Mouse (Mus musculus): ENCODE results near the gene Gm4787. TPM values are rescaled to one million over a fixed set of nuclear protein-coding genes. Genes with fewer than 3 reads are reported as not detected.
"Not testable (repeated sequence)": the region's sequence is repeated elsewhere in the genome, so short reads cannot be mapped to it uniquely, and the experiment has no call there.

The Gm4787 gene
- 1.0 and 1.7 TPM in 2 replicates for polyA plus RNA-seq (2011; ENCODE audit: insufficient read length, low read depth, missing spikeins)

- not testable (repeated sequence) for H3K27ac ChIP-seq (ENCODE audit: insufficient read depth, low read length)
Observed at GRCm38 (mm10) chr12:81379364-81379763, at the start of gene Gm4787. TSS of gene Gm4787 (minus strand) at chr12:81379464.

DNA sequence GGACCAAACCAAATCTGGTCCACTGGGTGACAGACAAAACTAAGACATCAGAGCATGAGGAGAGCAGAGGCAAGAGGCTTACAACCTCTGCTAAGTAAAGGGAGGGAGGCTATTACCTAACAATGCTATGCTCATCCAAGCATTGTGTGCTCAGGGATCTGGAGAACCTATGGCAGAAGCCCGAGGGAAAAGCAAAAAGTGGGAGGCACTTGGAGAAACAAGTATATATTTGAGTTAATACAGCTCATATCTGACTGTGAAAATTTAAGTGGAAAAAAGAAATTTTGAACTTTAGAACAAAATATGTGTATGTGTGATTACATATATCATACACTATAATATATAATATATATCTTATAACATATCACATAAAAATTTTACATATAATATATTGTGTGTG lies 42.6 kb upstream of the Gm4787 start, which contains the start of gene Adam4:
Gene Adam4, minus strand, starts transcription at position 101 of the 400 bp plus-strand sequence.
- Histone ChIP-seq H3K27ac (ENCODE audit: insufficient read depth, low read length) (no peak within 1 kb of the TSS), H3K4me1 (ENCODE audit: control insufficient read depth, insufficient read depth, low read length) (no peaks in the 10 kb centered on the region), H3K4me3 (ENCODE audit: insufficient read depth, low read length) (no peak within 1 kb of the TSS)
- no peak for TF ChIP-seq CTCF (IDR thresholded peaks at IDR 0.05; ENCODE audit: borderline replicate concordance, insufficient read depth, low read length)
- TF ChIP-seq POLR2A (IDR thresholded peaks at IDR 0.05; ENCODE audit: low read depth, low read length): no peak

More at GRCm38 (mm10) chr12:81379364-81379763, at the start of gene Gm4787:
- H3K4me1 ChIP-seq (ENCODE audit: control insufficient read depth, insufficient read depth, low read length); H3K4me3 ChIP-seq (ENCODE audit: insufficient read depth, low read length): not testable (repeated sequence)

GRCm38 (mm10) chr12:81413211-81413610 lies 33.9 kb upstream of the Gm4787 start:
- Histone ChIP-seq H3K27ac (ENCODE audit: insufficient read depth, low read length) (no peak overlapping the region), H3K4me1 (ENCODE audit: control insufficient read depth, insufficient read depth, low read length) (no peaks in the 10 kb centered on the region), H3K4me3 (ENCODE audit: insufficient read depth, low read length) (no peak overlapping the region)
- TF ChIP-seq CTCF (IDR thresholded peaks at IDR 0.05; ENCODE audit: borderline replicate concordance, insufficient read depth, low read length): no peak
- no peak for TF ChIP-seq POLR2A (IDR thresholded peaks at IDR 0.05; ENCODE audit: low read depth, low read length)

DNA sequence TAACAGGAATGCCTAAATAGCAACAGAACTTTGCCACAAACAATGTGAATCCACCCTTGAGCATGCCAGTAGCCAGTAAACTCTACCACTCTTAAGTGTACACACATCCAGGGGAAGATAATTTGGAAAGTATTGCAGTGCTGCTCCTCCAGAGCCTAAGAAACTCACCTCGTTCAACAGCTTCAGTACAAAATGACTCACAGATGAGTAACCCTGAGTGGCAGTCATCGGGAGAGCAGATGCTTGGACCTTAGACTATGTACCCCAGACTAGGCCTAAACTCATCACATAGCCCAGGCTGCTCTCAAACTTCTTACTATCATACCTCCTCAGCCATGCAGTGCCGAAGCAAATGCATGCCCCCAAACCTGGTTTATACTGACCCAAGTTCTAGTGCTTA lies 29.7 kb upstream of the Gm4787 start:
- no peak overlapping the region for H3K4me3 ChIP-seq (ENCODE audit: insufficient read depth, low read length)
- H3K27ac ChIP-seq (ENCODE audit: insufficient read depth, low read length): no peak overlapping the region
- no peak for TF ChIP-seq CTCF (IDR thresholded peaks at IDR 0.05; ENCODE audit: borderline replicate concordance, insufficient read depth, low read length)
- no peak for TF ChIP-seq POLR2A (IDR thresholded peaks at IDR 0.05; ENCODE audit: low read depth, low read length)
- H3K4me1 ChIP-seq (ENCODE audit: control insufficient read depth, insufficient read depth, low read length): no peaks in the 10 kb centered on the region

GRCm38 (mm10) chr12:81402187-81402586 lies 22.9 kb upstream of the Gm4787 start:
- Histone ChIP-seq H3K4me3 (ENCODE audit: insufficient read depth, low read length) (no peak overlapping the region), H3K27ac (ENCODE audit: insufficient read depth, low read length) (no peak overlapping the region), H3K4me1 (ENCODE audit: control insufficient read depth, insufficient read depth, low read length) (no peaks in the 10 kb centered on the region)
- TF ChIP-seq POLR2A (IDR thresholded peaks at IDR 0.05; ENCODE audit: low read depth, low read length): no peak
- peak; percentile 26; the same call in 1 of the 2 replicates for TF ChIP-seq CTCF (IDR thresholded peaks at IDR 0.05; ENCODE audit: borderline replicate concordance, insufficient read depth, low read length)

DNA sequence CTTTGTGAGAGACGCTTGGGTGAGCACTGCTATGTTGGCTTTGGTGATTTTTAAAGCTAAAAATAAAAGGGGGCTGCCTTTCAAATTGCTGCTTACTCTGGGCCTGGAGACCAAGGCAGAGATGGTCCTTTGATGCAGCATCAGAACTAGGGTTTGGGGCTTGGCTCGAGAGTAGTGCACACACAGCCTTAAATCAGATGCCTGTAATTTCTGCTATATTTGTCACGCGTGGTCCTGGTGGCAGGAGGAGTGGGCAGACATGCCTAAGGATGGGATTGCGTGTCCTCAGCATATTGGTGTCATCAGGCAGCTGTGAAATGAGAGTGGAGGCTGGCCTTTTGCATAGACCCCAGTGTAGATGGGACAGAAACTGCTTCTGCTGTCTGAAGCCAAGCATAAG lies 45.4 kb downstream of the Gm4787 start:
- H3K27ac ChIP-seq (ENCODE audit: insufficient read depth, low read length): no peak overlapping the region
- no peak for TF ChIP-seq POLR2A (IDR thresholded peaks at IDR 0.05; ENCODE audit: low read depth, low read length)
- H3K4me3 ChIP-seq (ENCODE audit: insufficient read depth, low read length): no peak overlapping the region
- no peaks in the 10 kb centered on the region for H3K4me1 ChIP-seq (ENCODE audit: control insufficient read depth, insufficient read depth, low read length)

DNA sequence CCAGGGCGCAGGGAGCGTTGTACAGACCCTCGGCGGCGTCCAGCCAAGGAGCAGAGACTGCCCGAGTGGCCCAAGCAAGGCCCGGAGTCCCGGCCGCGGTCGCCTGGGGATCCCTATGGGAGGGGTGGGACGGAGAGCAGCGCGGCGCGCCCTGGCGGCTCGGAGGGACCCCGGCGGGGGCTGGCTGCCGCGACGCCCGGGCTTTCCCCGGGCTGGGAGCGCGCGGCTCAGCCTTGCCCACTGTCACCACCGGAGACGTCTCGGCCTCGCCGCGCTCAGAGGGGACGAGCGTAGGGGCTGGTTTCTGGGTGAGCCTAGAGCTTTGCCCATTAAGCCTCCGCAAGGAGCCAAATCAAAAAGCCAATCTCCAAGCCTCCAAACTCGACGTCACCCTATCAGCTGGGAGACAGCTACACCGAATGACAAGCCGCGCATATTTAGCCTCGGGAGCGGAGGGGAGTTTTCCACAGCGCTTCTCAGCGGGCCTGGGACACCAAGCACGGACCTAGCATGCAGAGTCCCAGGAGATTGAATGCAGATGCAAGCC lies 46.3 kb downstream of the Gm4787 start, which contains the start of gene Slc8a3:
Gene Slc8a3, minus strand, starts transcription at position 306 of the 547 bp plus-strand sequence.
- H3K27ac ChIP-seq (ENCODE audit: insufficient read depth, low read length): no peak within 1 kb of the TSS
- TF ChIP-seq POLR2A (IDR thresholded peaks at IDR 0.05; ENCODE audit: low read depth, low read length): no peak
- no peak for TF ChIP-seq CTCF (IDR thresholded peaks at IDR 0.05; ENCODE audit: borderline replicate concordance, insufficient read depth, low read length)

DNA sequence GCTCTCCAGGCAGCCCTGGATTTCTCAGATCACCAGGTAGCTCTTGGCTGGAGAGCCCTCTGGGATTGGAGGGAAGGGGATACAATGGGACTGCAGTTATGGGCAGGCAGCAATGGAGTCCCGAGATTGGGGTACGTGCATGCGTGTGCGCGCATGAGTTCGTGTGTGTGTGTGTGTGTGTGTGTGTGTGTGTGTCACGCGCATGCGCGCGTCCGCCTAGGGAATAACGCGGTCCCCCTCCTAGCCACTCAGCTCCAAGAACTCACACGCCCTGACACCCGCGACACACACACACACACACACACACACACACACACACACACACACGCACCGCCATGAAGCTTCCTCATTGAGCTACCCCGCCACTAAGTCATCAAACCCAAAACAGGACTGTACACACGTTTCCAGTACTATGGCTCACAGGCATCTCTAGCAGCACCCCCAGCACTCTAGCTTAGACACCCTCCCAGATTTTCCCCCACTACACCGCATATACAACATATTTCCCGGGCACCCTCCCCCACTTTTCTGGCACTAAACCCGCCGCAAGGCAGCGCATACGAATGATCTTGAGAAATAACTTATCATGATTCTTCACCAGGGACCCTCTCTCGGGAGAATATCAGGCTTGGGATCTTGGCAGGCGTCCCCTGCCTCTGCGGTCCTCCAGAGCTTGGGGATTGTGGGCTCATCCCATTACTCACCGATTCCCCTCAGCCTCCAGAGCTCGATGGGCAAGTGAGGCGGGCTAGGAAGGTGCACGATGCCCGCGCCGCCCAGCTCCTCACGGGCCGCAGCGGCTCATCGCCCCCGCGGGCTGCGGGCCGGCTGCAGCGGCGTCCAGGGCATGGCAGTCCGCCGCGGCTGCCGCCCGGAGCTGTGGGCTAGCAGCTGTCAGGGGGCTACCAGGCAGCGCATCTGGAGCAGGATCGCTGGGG lies 47.1 kb downstream of the Gm4787 start:
- TF ChIP-seq CTCF (IDR thresholded peaks at IDR 0.05; ENCODE audit: borderline replicate concordance, insufficient read depth, low read length) (no peak), POLR2A (IDR thresholded peaks at IDR 0.05; ENCODE audit: low read depth, low read length) (no peak)
- Histone ChIP-seq H3K4me1 (ENCODE audit: control insufficient read depth, insufficient read depth, low read length) (no peaks in the 10 kb centered on the region), H3K27ac (ENCODE audit: insufficient read depth, low read length) (no peak overlapping the region), H3K4me3 (ENCODE audit: insufficient read depth, low read length) (peak overlapping the region; percentile 33)

More for the DNA sequence above, 46.3 kb downstream of the Gm4787 start, which contains the start of gene Slc8a3:
- Histone ChIP-seq H3K4me3 (ENCODE audit: insufficient read depth, low read length) (peak within 1 kb of the TSS; percentile 33), H3K4me1 (ENCODE audit: control insufficient read depth, insufficient read depth, low read length) (no peaks in the 10 kb centered on the region)

DNA sequence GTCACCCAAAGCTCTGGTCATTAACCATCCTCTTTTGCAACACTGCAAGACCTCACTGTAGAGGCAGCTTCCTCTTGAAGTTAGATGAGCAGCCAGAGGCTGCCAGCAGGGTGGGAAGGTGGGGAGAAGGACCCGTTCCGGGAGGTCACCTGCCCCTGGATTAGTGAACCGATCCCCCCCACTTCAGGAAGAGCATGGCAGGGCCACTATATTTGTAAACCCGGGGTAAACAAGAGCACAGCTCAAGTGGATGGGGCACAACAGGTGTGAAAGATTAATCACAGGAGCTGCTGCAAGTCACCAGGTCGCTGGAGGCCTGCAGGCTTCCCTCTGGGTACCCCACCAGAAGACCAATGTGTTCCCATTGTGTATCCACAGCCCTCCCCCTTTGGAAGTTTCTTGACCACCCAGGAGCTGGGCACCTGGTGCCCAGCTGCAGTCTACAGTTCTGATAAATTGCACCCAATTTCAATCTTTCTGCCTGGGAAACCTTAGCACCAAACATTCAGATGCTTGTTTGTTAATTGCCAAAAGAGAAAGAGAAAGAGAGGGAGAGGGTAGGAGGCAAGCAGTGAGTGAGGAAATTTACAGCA lies 48.1 kb downstream of the Gm4787 start:
- Histone ChIP-seq H3K4me3 (ENCODE audit: insufficient read depth, low read length) (no peak overlapping the region), H3K27ac (ENCODE audit: insufficient read depth, low read length) (no peak overlapping the region), H3K4me1 (ENCODE audit: control insufficient read depth, insufficient read depth, low read length) (no peaks in the 10 kb centered on the region)
- TF ChIP-seq CTCF (IDR thresholded peaks at IDR 0.05; ENCODE audit: borderline replicate concordance, insufficient read depth, low read length) (no peak), POLR2A (IDR thresholded peaks at IDR 0.05; ENCODE audit: low read depth, low read length) (no peak)

Other genes starting within 250 kb of the Gm4787 start
- gene Slc8a3, start 46.3 kb downstream of the Gm4787 start, polyA plus RNA-seq (2011; ENCODE audit: insufficient read length, low read depth, missing spikeins): 0.23 and 0.62 TPM in 2 replicates
- 1.1 and 1.5 TPM in 2 replicates for gene Adam4, start 42.5 kb upstream of the Gm4787 start, polyA plus RNA-seq (2011; ENCODE audit: insufficient read length, low read depth, missing spikeins)
- 61.4 and 68.8 TPM in 2 replicates for gene Cox16, start 105.7 kb upstream of the Gm4787 start, polyA plus RNA-seq (2011; ENCODE audit: insufficient read length, low read depth, missing spikeins)
- 11.9 and 12.7 TPM in 2 replicates for gene Gm20498, start 153.4 kb upstream of the Gm4787 start, polyA plus RNA-seq (2011; ENCODE audit: insufficient read length, low read depth, missing spikeins)
- 35.7 and 38.6 TPM in 2 replicates for gene Synj2bp, start 153.4 kb upstream of the Gm4787 start, polyA plus RNA-seq (2011; ENCODE audit: insufficient read length, low read depth, missing spikeins)
- 0.17 and 0.47 TPM in 2 replicates for gene Adam21, start 189.0 kb upstream of the Gm4787 start, polyA plus RNA-seq (2011; ENCODE audit: insufficient read length, low read depth, missing spikeins)
- 60.3 and 64.0 TPM in 2 replicates for gene Med6, start 215.5 kb upstream of the Gm4787 start, polyA plus RNA-seq (2011; ENCODE audit: insufficient read length, low read depth, missing spikeins)